Mouse (Mus musculus) erythroblast, embryonic 14.5 days (primary cell): ENCODE data around the gene Dbndd2.

Experiments
- GATA1 ChIP-seq: IDR thresholded peaks from 2 replicates; pipeline ENCODE4 v1.6.1; 2012; ENCODE audit warnings: low read length, inconsistent platforms, mixed read lengths
- TAL1 ChIP-seq: IDR thresholded peaks from 3 replicates; pipeline ENCODE4 v1.6.1; 2012; ENCODE audit warnings: low read length, inconsistent platforms, mixed read lengths

GRCm38 (mm10) chr2:164499317-164499716, 13.4 kb downstream of the Dbndd2 start:
- TF ChIP-seq TAL1 (no peak), GATA1 (no peak)
